Mouse (Mus musculus): Measurements from ENCODE around the gene Tmtc2.

DNA sequence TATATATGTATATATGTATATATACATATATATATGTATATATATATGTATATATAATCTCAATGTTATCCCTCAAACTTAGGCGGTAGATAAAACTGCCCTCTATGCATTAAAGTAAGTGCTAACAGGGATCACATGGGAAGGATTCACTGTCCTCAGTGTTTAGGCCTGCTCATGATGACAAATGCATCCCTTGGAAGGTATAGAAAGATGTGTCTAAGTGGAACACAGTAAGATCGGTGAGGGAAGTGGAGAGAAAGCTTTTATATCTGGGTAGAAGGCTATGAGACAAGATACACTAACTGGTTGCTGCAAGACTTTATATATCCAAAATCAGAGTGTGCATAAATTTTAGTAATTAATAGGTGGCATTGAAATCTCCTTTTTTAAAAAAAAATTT, 373.6 kb downstream of the Tmtc2 start:
- TF ChIP-seq CTCF (IDR thresholded peaks at IDR 0.05; ENCODE audit: extremely low read depth, insufficient read length, insufficient replicate concordance, low read depth, low read length): no peak
- no peak for TF ChIP-seq POLR2A (IDR thresholded peaks at IDR 0.05; ENCODE audit: low read depth, low read length)

All from small intestine, adult 2 months (tissue).